Mouse (Mus musculus): ENCODE measurements around the gene Poln. TPM values are rescaled to one million over a fixed set of nuclear protein-coding genes. Genes with fewer than 3 reads are reported as not detected.
A peak's percentile ranks its signal among the peaks of the same experiment; 100 is the strongest.

The Poln gene
- polyA plus RNA-seq, 1 experiment from 2014 or later, result 0.07 TPM

- peak; percentile 41; the same call in 1 of the 2 replicates for ATAC-seq (ENCODE audit: low FRiP score, low TSS enrichment)
Measured at GRCm38 (mm10) chr5:33994671-33995625, 174.3 kb downstream of the Poln start.

GRCm38 (mm10) chr5:33983309-33984121 is 185.7 kb downstream of the Poln start, which contains the start of gene Gm1673:
TSS of gene Gm1673 (plus strand) at chr5:33983433.
- Histone ChIP-seq H3K4me1 (replicated peaks; ENCODE audit: control insufficient read depth, insufficient read depth) (no peaks in the 10 kb centered on the region; the same call in 1 of the 2 replicates), H3K36me3 (ENCODE audit: control insufficient read depth, insufficient read depth, low read length) (no peaks in the 10 kb centered on the region), H3K27me3 (ENCODE audit: control insufficient read depth, insufficient read depth, low read length) (no peaks in the 10 kb centered on the region), H3K4me2 (replicated peaks; ENCODE audit: low read depth) (peak within 1 kb of the TSS; percentile 90), H3K27ac (replicated peaks) (0 out of 2 replicates have a peak within 1 kb of the TSS, but pooled peaks have one; percentile 13), H3K4me3 (ENCODE audit: low read depth, low read length) (peak within 1 kb of the TSS; percentile 74), H3K9me3 (ENCODE audit: control insufficient read depth, low read length) (no peaks in the 10 kb centered on the region), H3K9ac (ENCODE audit: low read length) (peak within 1 kb of the TSS; percentile 62)
- ATAC-seq (ENCODE audit: low FRiP score, low TSS enrichment) (peak; percentile 80), DNase-seq (ENCODE audit: low spot score) (peak; percentile 74)
- WGBS, result under 1% methylated on average over 86 of the region's 88 CpGs
- TF ChIP-seq CTCF (IDR thresholded peaks at IDR 0.05; ENCODE audit: low read depth) (peak; percentile 58), EP300 (optimal IDR thresholded peaks at IDR 0.05) (no peak)

More at GRCm38 (mm10) chr5:33994671-33995625, 174.3 kb downstream of the Poln start:
- peak; percentile 46 for DNase-seq (ENCODE audit: low spot score)
- 40% methylated on average over 28 of the region's 28 CpGs for WGBS
- TF ChIP-seq EP300 (optimal IDR thresholded peaks at IDR 0.05), result no peak
- TF ChIP-seq CTCF (IDR thresholded peaks at IDR 0.05; ENCODE audit: low read depth), result peak; percentile 69
- Histone ChIP-seq H3K4me1 (replicated peaks; ENCODE audit: control insufficient read depth, insufficient read depth) (no peaks in the 10 kb centered on the region; the same call in 1 of the 2 replicates), H3K9ac (ENCODE audit: low read length) (no peak overlapping the region), H3K4me3 (ENCODE audit: low read depth, low read length) (no peak overlapping the region), H3K27me3 (ENCODE audit: control insufficient read depth, insufficient read depth, low read length) (peaks cover 16% of the 10 kb centered on the region), H3K9me3 (ENCODE audit: control insufficient read depth, low read length) (no peaks in the 10 kb centered on the region), H3K36me3 (ENCODE audit: control insufficient read depth, insufficient read depth, low read length) (no peaks in the 10 kb centered on the region), H3K27ac (replicated peaks) (no peak overlapping the region), H3K4me2 (replicated peaks; ENCODE audit: low read depth) (peak overlapping the region; percentile 89; the same call in 1 of the 2 replicates)

GRCm38 (mm10) chr5:33982731-33983259 is 186.5 kb downstream of the Poln start:
- no peaks in the 10 kb centered on the region; the same call in 1 of the 2 replicates for H3K4me1 ChIP-seq (replicated peaks; ENCODE audit: control insufficient read depth, insufficient read depth)
- no peaks in the 10 kb centered on the region for H3K36me3 ChIP-seq (ENCODE audit: control insufficient read depth, insufficient read depth, low read length)
- H3K9me3 ChIP-seq (ENCODE audit: control insufficient read depth, low read length), result no peaks in the 10 kb centered on the region
- peak overlapping the region; percentile 90 for H3K4me2 ChIP-seq (replicated peaks; ENCODE audit: low read depth)
- 4% methylated on average over 26 of the region's 26 CpGs for WGBS
- TF ChIP-seq EP300 (optimal IDR thresholded peaks at IDR 0.05) (no peak), CTCF (IDR thresholded peaks at IDR 0.05; ENCODE audit: low read depth) (no peak)
- DNase-seq (ENCODE audit: low spot score) (no peak), ATAC-seq (ENCODE audit: low FRiP score, low TSS enrichment) (peak; percentile 27; the same call in 1 of the 2 replicates)
- H3K27ac ChIP-seq (replicated peaks), result 0 out of 2 replicates have a peak overlapping the region, but pooled peaks have one; percentile 13
- no peaks in the 10 kb centered on the region for H3K27me3 ChIP-seq (ENCODE audit: control insufficient read depth, insufficient read depth, low read length)
- peak overlapping the region; percentile 74 for H3K4me3 ChIP-seq (ENCODE audit: low read depth, low read length)
- H3K9ac ChIP-seq (ENCODE audit: low read length), result peak overlapping the region; percentile 62

DNA sequence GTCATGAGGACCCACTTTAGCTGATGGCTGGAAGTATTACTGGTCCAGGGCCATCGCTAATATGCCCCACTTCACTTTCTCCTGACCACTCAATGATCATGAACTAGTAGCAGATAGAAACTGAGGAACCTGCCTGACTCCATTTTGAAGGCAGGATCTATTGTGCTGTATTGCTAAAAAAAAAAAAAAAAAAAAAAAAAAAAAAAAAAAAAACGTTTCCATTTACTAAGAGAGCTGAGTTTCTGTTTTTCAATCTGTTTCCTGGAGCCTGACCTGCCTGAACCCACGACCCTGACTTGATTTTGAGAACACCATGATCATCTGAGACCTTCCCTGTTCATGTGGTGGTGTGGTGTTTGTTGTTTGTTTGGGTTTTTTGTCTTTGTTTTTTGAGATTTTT is 193.0 kb downstream of the Poln start:
- Histone ChIP-seq H3K4me2 (replicated peaks; ENCODE audit: low read depth) (no peak overlapping the region), H3K27me3 (ENCODE audit: control insufficient read depth, insufficient read depth, low read length) (no peaks in the 10 kb centered on the region), H3K4me1 (replicated peaks; ENCODE audit: control insufficient read depth, insufficient read depth) (no peaks in the 10 kb centered on the region), H3K4me3 (ENCODE audit: low read depth, low read length) (no peak overlapping the region), H3K9me3 (ENCODE audit: control insufficient read depth, low read length) (no peaks in the 10 kb centered on the region), H3K27ac (replicated peaks) (no peak overlapping the region), H3K9ac (ENCODE audit: low read length) (no peak overlapping the region), H3K36me3 (ENCODE audit: control insufficient read depth, insufficient read depth, low read length) (no peaks in the 10 kb centered on the region)
- ATAC-seq (ENCODE audit: low FRiP score, low TSS enrichment) (no peak), DNase-seq (ENCODE audit: low spot score) (no peak)
- TF ChIP-seq CTCF (IDR thresholded peaks at IDR 0.05; ENCODE audit: low read depth), result no peak
- TF ChIP-seq EP300 (optimal IDR thresholded peaks at IDR 0.05), result no peak
- WGBS, result 34% methylated on average over 3 of the region's 3 CpGs

- WGBS, result 48% methylated on average over 2 of the region's 2 CpGs
- DNase-seq (ENCODE audit: low spot score) (no peak), ATAC-seq (ENCODE audit: low FRiP score, low TSS enrichment) (no peak)
- Histone ChIP-seq H3K4me3 (ENCODE audit: low read depth, low read length) (no peak overlapping the region), H3K27ac (replicated peaks) (no peak overlapping the region), H3K9me3 (ENCODE audit: control insufficient read depth, low read length) (no peaks in the 10 kb centered on the region), H3K4me1 (replicated peaks; ENCODE audit: control insufficient read depth, insufficient read depth) (no peaks in the 10 kb centered on the region), H3K4me2 (replicated peaks; ENCODE audit: low read depth) (no peak overlapping the region), H3K27me3 (ENCODE audit: control insufficient read depth, insufficient read depth, low read length) (no peaks in the 10 kb centered on the region), H3K9ac (ENCODE audit: low read length) (no peak overlapping the region), H3K36me3 (ENCODE audit: control insufficient read depth, insufficient read depth, low read length) (no peaks in the 10 kb centered on the region)
- TF ChIP-seq CTCF (IDR thresholded peaks at IDR 0.05; ENCODE audit: low read depth), result no peak
- TF ChIP-seq EP300 (optimal IDR thresholded peaks at IDR 0.05), result no peak
Measured at GRCm38 (mm10) chr5:33974736-33975135, 194.5 kb downstream of the Poln start.

Data from stomach, postnatal 0 days (tissue).